In genomic region chr4:107834643-107835314, GRCm38 (mm10) we compare ENCODE assay signal across 10 mouse cellular contexts. TPM values are rescaled to one million over a fixed set of nuclear protein-coding genes. Genes with fewer than 3 reads are reported as not detected.
DNase-seq lines count a peak whose midpoint lies in the region; ATAC-seq and TF ChIP-seq lines count a peak whose summit lies in the region.
"Had no signal": no experiment of that assay in that cellular context is flagged by ENCODE, and none has a peak within 500 bp of the region (broad histone marks: within the 10 kb centered on the region; RNA-seq: fewer than 3 reads in every experiment).

No protein-coding gene starts in this region.

- peak; percentile 50; the same call in 1 of the 2 replicates for ATAC-seq in kidney, embryonic 15.5 days (replicated peaks; ENCODE audit: low FRiP score)
- ATAC-seq in forebrain, embryonic 11.5 days (replicated peaks; ENCODE audit: low FRiP score) = peak; percentile 11; the same call in 1 of the 2 replicates
- ATAC-seq in intestine, embryonic 16.5 days = peak; percentile 80
- ATAC-seq: liver, embryonic 12.5 days had no signal

- no peak overlapping the region for H3K4me3 ChIP-seq in kidney, embryonic 15.5 days (replicated peaks)
- H3K4me3 ChIP-seq in kidney, adult 2 months (ENCODE audit: insufficient read depth, low read depth, low read length) = no peak overlapping the region
- no peak overlapping the region for H3K4me3 ChIP-seq in forebrain, embryonic 11.5 days (ENCODE audit: low read depth, low read length)
- H3K4me3 ChIP-seq in intestine, embryonic 16.5 days (ENCODE audit: low read length) = no peak overlapping the region
- no peak overlapping the region for H3K4me3 ChIP-seq in olfactory bulb, adult 2 months (ENCODE audit: insufficient read depth, low read depth, low read length)
- no peak overlapping the region for H3K4me3 ChIP-seq in thymus, adult 2 months (ENCODE audit: control insufficient read depth, insufficient read depth, low read length)
- H3K4me3 ChIP-seq: embryonic facial prominence, embryonic 15.5 days; liver, embryonic 12.5 days had no signal

- H3K27me3 ChIP-seq in kidney, embryonic 15.5 days = 0 out of 2 replicates have a peak, but pooled peaks cover 6% of the 10 kb centered on the region
- no peaks in the 10 kb centered on the region for H3K27me3 ChIP-seq in kidney, adult 2 months (replicated peaks; ENCODE audit: control insufficient read depth, insufficient read depth, low read length)
- no peaks in the 10 kb centered on the region for H3K27me3 ChIP-seq in forebrain, embryonic 11.5 days (ENCODE audit: control insufficient read depth, insufficient read depth, low read length)
- no peaks in the 10 kb centered on the region for H3K27me3 ChIP-seq in intestine, embryonic 16.5 days (replicated peaks; ENCODE audit: control insufficient read depth, insufficient read depth, low read length)
- no peaks in the 10 kb centered on the region for H3K27me3 ChIP-seq in thymus, adult 2 months (ENCODE audit: control insufficient read depth, insufficient read depth, low read length)
- H3K27me3 ChIP-seq: embryonic facial prominence, embryonic 15.5 days; liver, embryonic 12.5 days had no signal

- WGBS in kidney, embryonic 15.5 days = 56% methylated on average over 22 of the region's 22 CpGs
- 53% methylated on average over 22 of the region's 22 CpGs for WGBS in kidney, adult 2 months
- WGBS in forebrain, embryonic 11.5 days = 44% methylated on average over 22 of the region's 22 CpGs
- 39% methylated on average over 22 of the region's 22 CpGs for WGBS in intestine, embryonic 16.5 days
- WGBS in olfactory bulb, adult 2 months = 51% methylated on average over 22 of the region's 22 CpGs
- WGBS in thymus, adult 2 months = 93% methylated on average over 22 of the region's 22 CpGs

- H3K9ac ChIP-seq in kidney, embryonic 15.5 days = no peak overlapping the region
- peak overlapping the region; percentile 53; the same call in 1 of the 2 replicates for H3K9ac ChIP-seq in forebrain, embryonic 11.5 days (ENCODE audit: low read length)
- H3K9ac ChIP-seq in intestine, embryonic 16.5 days (ENCODE audit: low read depth, low read length) = no peak overlapping the region
- H3K9ac ChIP-seq: embryonic facial prominence, embryonic 15.5 days; liver, embryonic 12.5 days had no signal

- peaks cover 29% of the 10 kb centered on the region for H3K4me1 ChIP-seq in kidney, embryonic 15.5 days
- H3K4me1 ChIP-seq in kidney, adult 2 months (ENCODE audit: control insufficient read depth, insufficient read depth, low read length) = no peaks in the 10 kb centered on the region
- H3K4me1 ChIP-seq in forebrain, embryonic 11.5 days (replicated peaks; ENCODE audit: control insufficient read depth, insufficient read depth, low read length) = peaks cover 62% of the 10 kb centered on the region
- peaks cover 10% of the 10 kb centered on the region; the same call in 1 of the 2 replicates for H3K4me1 ChIP-seq in intestine, embryonic 16.5 days (ENCODE audit: control insufficient read depth, insufficient read depth, low read length)
- H3K4me1 ChIP-seq in olfactory bulb, adult 2 months (ENCODE audit: control insufficient read depth, insufficient read depth, low read length) = peaks cover 86% of the 10 kb centered on the region
- H3K4me1 ChIP-seq in thymus, adult 2 months (replicated peaks; ENCODE audit: control insufficient read depth, insufficient read depth, low read length) = 0 out of 2 replicates have a peak, but pooled peaks cover 3% of the 10 kb centered on the region

- H3K9me3 ChIP-seq in kidney, embryonic 15.5 days (replicated peaks) = no peaks in the 10 kb centered on the region
- no peaks in the 10 kb centered on the region for H3K9me3 ChIP-seq in forebrain, embryonic 11.5 days (ENCODE audit: control insufficient read depth, low read length)
- no peaks in the 10 kb centered on the region for H3K9me3 ChIP-seq in intestine, embryonic 16.5 days (ENCODE audit: control insufficient read depth, low read length)
- H3K9me3 ChIP-seq: embryonic facial prominence, embryonic 15.5 days; liver, embryonic 12.5 days had no signal

- no peak for DNase-seq in kidney, adult 2 months
- DNase-seq in forebrain, embryonic 11.5 days (ENCODE audit: low spot score) = peak; percentile 57
- DNase-seq in thymus, adult 2 months = no peak
- no peak for DNase-seq in left cerebral cortex, adult 18-20 months (ENCODE audit: low spot score in 2 of 2)
- no peak for DNase-seq in urinary bladder, adult 18-20 months (ENCODE audit: low spot score in 2 of 2)

- no peaks in the 10 kb centered on the region for H3K36me3 ChIP-seq in kidney, embryonic 15.5 days
- no peaks in the 10 kb centered on the region for H3K36me3 ChIP-seq in kidney, adult 2 months (ENCODE audit: control insufficient read depth, insufficient read depth, low read length)
- no peaks in the 10 kb centered on the region for H3K36me3 ChIP-seq in forebrain, embryonic 11.5 days (ENCODE audit: control insufficient read depth, insufficient read depth, low read length)
- no peaks in the 10 kb centered on the region for H3K36me3 ChIP-seq in intestine, embryonic 16.5 days (ENCODE audit: control insufficient read depth, insufficient read depth, low read length)
- peaks cover 7% of the 10 kb centered on the region; the same call in 1 of the 2 replicates for H3K36me3 ChIP-seq in thymus, adult 2 months (ENCODE audit: control insufficient read depth, insufficient read depth, low read length)
- H3K36me3 ChIP-seq: embryonic facial prominence, embryonic 15.5 days had no signal

- no peak for TF ChIP-seq CTCF in kidney, adult 2 months (conservative IDR thresholded peaks at IDR 0.05; ENCODE audit: insufficient read depth, insufficient read length, low read depth, low read length)
- no peak for TF ChIP-seq CTCF in olfactory bulb, adult 2 months (IDR thresholded peaks at IDR 0.05; ENCODE audit: insufficient read depth, low read depth, low read length)
- TF ChIP-seq CTCF in thymus, adult 2 months (IDR thresholded peaks at IDR 0.05; ENCODE audit: borderline replicate concordance, control insufficient read depth, extremely low read depth, insufficient read depth, low read length, poor library complexity) = no peak

- H3K4me2 ChIP-seq in kidney, embryonic 15.5 days = no peak overlapping the region
- no peak overlapping the region for H3K4me2 ChIP-seq in forebrain, embryonic 11.5 days (ENCODE audit: low read depth, low read length, severe bottlenecking)
- H3K4me2 ChIP-seq in intestine, embryonic 16.5 days (ENCODE audit: low read depth, low read length) = peak overlapping the region; percentile 39
- H3K4me2 ChIP-seq: embryonic facial prominence, embryonic 15.5 days; liver, embryonic 12.5 days had no signal

- TF ChIP-seq POLR2A in kidney, adult 2 months (IDR thresholded peaks at IDR 0.05; ENCODE audit: low read depth, low read length) = no peak
- 0 out of 2 replicates have a peak, but pooled peaks have one; percentile 23 for TF ChIP-seq POLR2A in olfactory bulb, adult 2 months (IDR thresholded peaks at IDR 0.05; ENCODE audit: insufficient read depth, low read depth, low read length)
- TF ChIP-seq POLR2A in thymus, adult 2 months (IDR thresholded peaks at IDR 0.05; ENCODE audit: control insufficient read depth, extremely low read depth, insufficient read depth, low read length, poor library complexity) = no peak

- H3K27ac ChIP-seq in kidney, embryonic 15.5 days = 0 out of 2 replicates have a peak overlapping the region, but pooled peaks have one; percentile 6
- no peak overlapping the region for H3K27ac ChIP-seq in kidney, adult 2 months (ENCODE audit: insufficient read depth, low read depth, low read length)
- H3K27ac ChIP-seq in forebrain, embryonic 11.5 days (ENCODE audit: low read depth, low read length) = peak overlapping the region; percentile 93
- no peak overlapping the region for H3K27ac ChIP-seq in intestine, embryonic 16.5 days (ENCODE audit: low read length)
- H3K27ac ChIP-seq in olfactory bulb, adult 2 months (ENCODE audit: insufficient read depth, low read depth, low read length) = peak overlapping the region; percentile 87
- H3K27ac ChIP-seq in thymus, adult 2 months (ENCODE audit: control insufficient read depth, insufficient read depth, low read length) = no peak overlapping the region
- H3K27ac ChIP-seq: embryonic facial prominence, embryonic 15.5 days; liver, embryonic 12.5 days had no signal

RNA-seq across cellular contexts. Expression of gene Lrp8, which starts 32.7 kb away (rescaled TPM):
- polyA plus RNA-seq in kidney, embryonic 15.5 days (2015; fragmentation: Nextera tagmentation; extraction: Ambion mirVana) = 2.2 and 2.6 TPM in 2 replicates
- 2.8 and 3.6 TPM in 2 replicates for polyA plus RNA-seq in kidney, adult 2 months (2012; rRNA removed)
- polyA plus RNA-seq in forebrain, embryonic 11.5 days (2014; fragmentation: Nextera tagmentation; extraction: Ambion mirVana) = 33.9 and 36.6 TPM in 2 replicates
- 0.82 and 0.99 TPM in 2 replicates for polyA plus RNA-seq in intestine, embryonic 16.5 days (2015; fragmentation: Nextera tagmentation; extraction: Ambion mirVana)
- polyA plus RNA-seq in olfactory bulb, adult 2 months (2012; ENCODE audit: insufficient read depth, insufficient read length, low replicate concordance, missing spikeins) = not detected in 2 replicates
- polyA plus RNA-seq in thymus, adult 2 months (2012; rRNA removed) = 45.6 and 64.7 TPM in 2 replicates
- total RNA-seq in left cerebral cortex, adult 18-20 months (2021) = 10 to 100 TPM; 84.3 to 94.0 TPM

RNA-seq across cellular contexts. Expression of gene Magoh, which starts 44.8 kb away (rescaled TPM):
- polyA plus RNA-seq in kidney, embryonic 15.5 days (2015; fragmentation: Nextera tagmentation; extraction: Ambion mirVana) = 199 and 241 TPM in 2 replicates
- polyA plus RNA-seq in kidney, adult 2 months (2012; rRNA removed) = 43.9 and 68.8 TPM in 2 replicates
- 214 and 246 TPM in 2 replicates for polyA plus RNA-seq in forebrain, embryonic 11.5 days (2014; fragmentation: Nextera tagmentation; extraction: Ambion mirVana)
- 132 and 139 TPM in 2 replicates for polyA plus RNA-seq in intestine, embryonic 16.5 days (2015; fragmentation: Nextera tagmentation; extraction: Ambion mirVana)
- polyA plus RNA-seq in olfactory bulb, adult 2 months (2012; ENCODE audit: insufficient read depth, insufficient read length, low replicate concordance, missing spikeins) = not detected in 2 replicates
- 54.9 and 55.6 TPM in 2 replicates for polyA plus RNA-seq in thymus, adult 2 months (2012; rRNA removed)
- 10 to 100 TPM; 39.4 to 42.4 TPM for total RNA-seq in left cerebral cortex, adult 18-20 months (2021)

RNA-seq across cellular contexts. Expression of gene 0610037L13Rik, which starts 54.8 kb away (rescaled TPM):
- polyA plus RNA-seq in kidney, embryonic 15.5 days (2015; fragmentation: Nextera tagmentation; extraction: Ambion mirVana) = 122 and 135 TPM in 2 replicates
- polyA plus RNA-seq in kidney, adult 2 months (2012; rRNA removed) = 36.4 and 45.9 TPM in 2 replicates
- 108 and 116 TPM in 2 replicates for polyA plus RNA-seq in forebrain, embryonic 11.5 days (2014; fragmentation: Nextera tagmentation; extraction: Ambion mirVana)
- 87.7 and 93.8 TPM in 2 replicates for polyA plus RNA-seq in intestine, embryonic 16.5 days (2015; fragmentation: Nextera tagmentation; extraction: Ambion mirVana)
- polyA plus RNA-seq in olfactory bulb, adult 2 months (2012; ENCODE audit: insufficient read depth, insufficient read length, low replicate concordance, missing spikeins) = not detected in 2 replicates
- polyA plus RNA-seq in thymus, adult 2 months (2012; rRNA removed) = 24.0 and 29.7 TPM in 2 replicates
- 10 to 100 TPM; 61.8 to 63.7 TPM for total RNA-seq in left cerebral cortex, adult 18-20 months (2021)

Comparison
In these comparisons a context has a peak if more than half of its experiments do, and no peak if none do; other contexts are left out.
1. H3K27ac ChIP-seq: peak in kidney, embryonic 15.5 days (single experiment), forebrain, embryonic 11.5 days (single experiment) and olfactory bulb, adult 2 months (single experiment); none in kidney, adult 2 months (single experiment), intestine, embryonic 16.5 days (single experiment) and thymus, adult 2 months (single experiment).
2. ATAC-seq: peak in every context shown above with its lines; median percentile 80 in intestine, embryonic 16.5 days; 50 in kidney, embryonic 15.5 days; 11 in forebrain, embryonic 11.5 days.
3. RNA of gene Magoh, which starts 44.8 kb away (polyA plus RNA-seq): 214 to 246 TPM in forebrain, embryonic 11.5 days, 199 to 241 TPM in kidney, embryonic 15.5 days, 132 to 139 TPM in intestine, embryonic 16.5 days, 43.9 to 68.8 TPM in kidney, adult 2 months and 54.9 to 55.6 TPM in thymus, adult 2 months; not detected in olfactory bulb, adult 2 months; every median in the first group is over 10 times any median in the second.